Mouse (Mus musculus) lung, embryonic 15.5 days (tissue): Measurements from ENCODE around the gene Gm7579. TPM values are rescaled to one million over a fixed set of nuclear protein-coding genes. Genes with fewer than 3 reads are reported as not detected.
"Not testable (repeated sequence)": the region's sequence is repeated elsewhere in the genome, so short reads cannot be mapped to it uniquely, and the experiment has no call there.

Experiments
- ATAC-seq: fragments of 200-750 bp; cut with Nextera tagmentation; 2 replicates; pipeline ENCODE4 v1.8.0; 2017; ENCODE audit warnings: moderate number of reproducible peaks, borderline replicate concordance; ENCODE audit not compliant: low FRiP score, low TSS enrichment; ENCODE audit errors: extremely low read depth
- H3K27ac ChIP-seq: fragments of 300-500 bp; sonication (generic); 2 replicates; pipeline ENCODE4 v1.5.1; 2015; ENCODE audit warnings: moderate library complexity, mild to moderate bottlenecking, inconsistent platforms
- H3K27me3 ChIP-seq: fragments of 300-500 bp; sonication (generic); 2 replicates; pipeline ENCODE4 v1.6.1; 2015; ENCODE audit warnings: inconsistent platforms
- H3K36me3 ChIP-seq: fragments of 300-500 bp; sonication (generic); 2 replicates; pipeline ENCODE4 v1.6.1; 2015; ENCODE audit warnings: inconsistent platforms
- H3K4me1 ChIP-seq: fragments of 300-500 bp; sonication (generic); 2 replicates; pipeline ENCODE4 v1.6.1; 2015; ENCODE audit warnings: inconsistent platforms
- H3K4me2 ChIP-seq: fragments of 300-500 bp; sonication (generic); 2 replicates; pipeline ENCODE4 v1.6.1; 2015; ENCODE audit warnings: inconsistent platforms, mild to moderate bottlenecking, moderate library complexity
- H3K4me3 ChIP-seq: fragments of 300-500 bp; sonication (generic); 2 replicates; pipeline ENCODE4 v1.5.1; 2015; ENCODE audit warnings: mild to moderate bottlenecking, inconsistent platforms
- H3K9ac ChIP-seq: fragments of 300-500 bp; sonication (generic); 2 replicates; pipeline ENCODE4 v1.6.1; 2015; ENCODE audit warnings: inconsistent platforms
- H3K9me3 ChIP-seq: fragments of 300-500 bp; sonication (generic); 2 replicates; pipeline ENCODE4 v1.6.1; 2016; ENCODE audit warnings: inconsistent platforms
- WGBS: fragments of 180-500 bp; shearing (Covaris S2); methylation state at CpG from one replicate; pipeline ENCODE4 v1.1.7; 2015; 5-methylcytosine and 5-hydroxymethylcytosine counted together
- polyA plus RNA-seq: library from polyadenylated mRNA; unstranded; fragments of >200 nt; fragmentation: Nextera tagmentation; extraction: Ambion mirVana; gene quantifications from 2 replicates; pipeline ENCODE4 v1.2.1, GENCODE M21; 2015

Gm7579 gene
- not detected in 2 replicates for polyA plus RNA-seq

- no peak within 1 kb of the TSS for H3K4me3 ChIP-seq
- H3K4me1 ChIP-seq: no peaks in the 10 kb centered on the region
- no peak within 1 kb of the TSS for H3K4me2 ChIP-seq
- H3K36me3 ChIP-seq: no peaks in the 10 kb centered on the region
- H3K9ac ChIP-seq: no peak within 1 kb of the TSS
- WGBS: 54% methylated on average over 1 of the region's 1 CpGs
- no peaks in the 10 kb centered on the region for H3K27me3 ChIP-seq
- no peak within 1 kb of the TSS for H3K27ac ChIP-seq
- no peaks in the 10 kb centered on the region for H3K9me3 ChIP-seq
- no peak for ATAC-seq
Measured at GRCm38 (mm10) chr7:142211559-142211958, at the start of gene Gm7579. TSS of gene Gm7579 (plus strand) at chr7:142211859.

- H3K9me3 ChIP-seq, H3K4me3 ChIP-seq, H3K27me3 ChIP-seq, H3K4me2 ChIP-seq, H3K9ac ChIP-seq, H3K27ac ChIP-seq, ATAC-seq, H3K36me3 ChIP-seq, H3K4me1 ChIP-seq: not testable (repeated sequence)
Measured at GRCm38 (mm10) chr7:142165639-142166038, 46.0 kb upstream of the Gm7579 start, which contains the start of gene Gm4553. TSS of gene Gm4553 (minus strand) at chr7:142165739.

- no peaks in the 10 kb centered on the region for H3K36me3 ChIP-seq
- H3K4me3 ChIP-seq: no peak overlapping the region
- no peaks in the 10 kb centered on the region for H3K4me1 ChIP-seq
- H3K4me2 ChIP-seq: no peak overlapping the region
- H3K9ac ChIP-seq: no peak overlapping the region
- ATAC-seq: no peak
- no peaks in the 10 kb centered on the region for H3K9me3 ChIP-seq
- H3K27ac ChIP-seq: no peak overlapping the region
- 44% methylated on average over 3 of the region's 3 CpGs for WGBS
- H3K27me3 ChIP-seq: no peaks in the 10 kb centered on the region
Measured at GRCm38 (mm10) chr7:142169836-142170235, 41.8 kb upstream of the Gm7579 start.

DNA sequence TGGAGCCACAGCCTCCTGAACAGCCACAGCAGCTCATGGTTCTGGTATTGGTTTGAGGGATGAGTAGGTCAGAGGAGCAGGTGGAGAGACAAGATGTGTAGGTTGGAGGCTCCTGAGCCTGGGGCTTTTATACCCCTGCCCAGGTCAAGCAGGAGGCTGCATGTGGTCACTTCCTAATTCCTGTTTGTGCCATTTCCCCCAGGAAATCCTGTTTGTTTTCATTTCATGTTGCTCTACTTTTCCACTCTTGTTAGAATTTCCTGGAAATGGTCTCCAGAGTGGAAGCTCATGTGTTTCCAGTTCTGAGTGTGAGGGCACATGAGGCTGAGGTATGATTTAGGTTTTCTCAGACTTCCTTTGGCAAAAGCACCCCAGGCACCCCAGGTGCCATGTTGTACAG is 35.8 kb upstream of the Gm7579 start, which contains the start of gene Krtap5-2:
Gene Krtap5-2, minus strand, starts transcription at position 101 of the 400 bp plus-strand sequence.
- not testable (repeated sequence) for H3K27ac ChIP-seq, H3K36me3 ChIP-seq, H3K9ac ChIP-seq, H3K27me3 ChIP-seq, H3K9me3 ChIP-seq, H3K4me2 ChIP-seq, H3K4me3 ChIP-seq, H3K4me1 ChIP-seq, ATAC-seq

GRCm38 (mm10) chr7:142178685-142179084 is 33.0 kb upstream of the Gm7579 start:
- H3K27ac ChIP-seq: no peak overlapping the region
- H3K4me2 ChIP-seq: no peak overlapping the region
- H3K4me3 ChIP-seq: no peak overlapping the region
- H3K36me3 ChIP-seq: no peaks in the 10 kb centered on the region
- no peak for ATAC-seq
- H3K4me1 ChIP-seq: no peaks in the 10 kb centered on the region
- no peaks in the 10 kb centered on the region for H3K27me3 ChIP-seq
- no peaks in the 10 kb centered on the region for H3K9me3 ChIP-seq
- 86% methylated on average over 1 of the region's 1 CpGs for WGBS
- H3K9ac ChIP-seq: no peak overlapping the region

DNA sequence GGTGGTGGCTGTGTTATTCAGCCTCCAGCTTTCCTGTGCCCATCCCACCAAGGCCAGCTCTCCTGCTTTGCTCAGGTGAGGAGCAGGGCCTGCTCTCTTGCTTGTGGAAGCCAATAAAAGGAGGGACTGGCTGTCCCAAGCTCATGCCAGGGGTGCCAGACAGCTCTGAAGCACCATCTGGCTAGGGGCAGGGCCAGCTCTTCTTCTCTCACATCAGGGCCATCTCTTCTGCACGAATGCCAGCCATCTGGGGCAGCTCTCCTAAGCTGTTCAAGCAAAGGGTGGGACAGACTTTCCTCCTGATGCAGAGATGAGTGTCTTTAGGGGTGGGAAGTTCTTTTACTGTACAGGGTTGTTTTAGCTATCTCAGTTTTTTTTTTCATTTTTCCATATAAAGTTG is 30.6 kb upstream of the Gm7579 start:
- Histone ChIP-seq H3K9me3 (no peaks in the 10 kb centered on the region), H3K4me1 (no peaks in the 10 kb centered on the region), H3K9ac (no peak overlapping the region), H3K27ac (no peak overlapping the region), H3K36me3 (no peaks in the 10 kb centered on the region), H3K4me3 (no peak overlapping the region), H3K4me2 (no peak overlapping the region), H3K27me3 (no peaks in the 10 kb centered on the region; the same call in 1 of the 2 replicates)
- ATAC-seq: no peak
- 55% methylated on average over 1 of the region's 1 CpGs for WGBS

- Histone ChIP-seq H3K27me3 (no peaks in the 10 kb centered on the region; the same call in 1 of the 2 replicates), H3K9ac (no peak overlapping the region), H3K4me1 (no peaks in the 10 kb centered on the region), H3K27ac (no peak overlapping the region), H3K36me3 (no peaks in the 10 kb centered on the region), H3K9me3 (no peaks in the 10 kb centered on the region), H3K4me2 (no peak overlapping the region), H3K4me3 (no peak overlapping the region)
- ATAC-seq: no peak
- 58% methylated on average over 2 of the region's 2 CpGs for WGBS
Measured at GRCm38 (mm10) chr7:142188156-142188555, 23.5 kb upstream of the Gm7579 start.

DNA sequence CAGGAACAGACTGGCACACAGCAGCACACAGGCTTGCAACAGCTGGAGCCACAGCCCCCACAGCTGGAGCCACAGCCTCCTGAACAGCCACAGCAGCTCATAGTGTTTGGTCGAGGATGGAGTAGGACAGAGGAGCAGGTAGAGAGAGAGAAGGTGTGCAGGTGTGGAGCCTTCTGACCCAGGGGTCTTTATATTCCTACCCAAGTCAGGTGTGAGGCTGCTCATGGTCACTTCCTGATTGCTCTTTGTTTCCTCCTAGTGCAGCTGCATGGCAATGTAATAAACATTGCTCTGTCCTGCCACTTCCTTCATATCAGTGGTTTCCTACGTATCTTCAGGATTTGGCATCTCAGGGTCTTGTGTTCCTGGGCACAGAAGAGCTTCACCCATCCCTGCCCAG is 21.4 kb upstream of the Gm7579 start, which contains the start of gene Gm10153:
Gene Gm10153, minus strand, starts transcription at position 101 of the 400 bp plus-strand sequence.
- ATAC-seq: no peak
- H3K9me3 ChIP-seq: no peaks in the 10 kb centered on the region
- H3K36me3 ChIP-seq: no peaks in the 10 kb centered on the region
- H3K27me3 ChIP-seq: no peaks in the 10 kb centered on the region
- H3K4me3 ChIP-seq: no peak within 1 kb of the TSS
- H3K4me2 ChIP-seq: no peak within 1 kb of the TSS
- H3K4me1 ChIP-seq: no peaks in the 10 kb centered on the region
- 27% methylated on average over 2 of the region's 2 CpGs for WGBS
- no peak within 1 kb of the TSS for H3K9ac ChIP-seq
- no peak within 1 kb of the TSS for H3K27ac ChIP-seq

GRCm38 (mm10) chr7:142198748-142199147 is 12.9 kb upstream of the Gm7579 start:
- 75% methylated on average over 2 of the region's 2 CpGs for WGBS
- no peak for ATAC-seq

GRCm38 (mm10) chr7:142201064-142201463 is 10.6 kb upstream of the Gm7579 start, which contains the start of gene Krtap5-3:
TSS of gene Krtap5-3 (plus strand) at chr7:142201364.
- Histone ChIP-seq H3K36me3 (no peaks in the 10 kb centered on the region), H3K4me3 (no peak within 1 kb of the TSS), H3K27me3 (no peaks in the 10 kb centered on the region), H3K9ac (no peak within 1 kb of the TSS), H3K27ac (no peak within 1 kb of the TSS), H3K4me2 (no peak within 1 kb of the TSS), H3K9me3 (no peaks in the 10 kb centered on the region), H3K4me1 (no peaks in the 10 kb centered on the region)
- WGBS: 57% methylated on average over 1 of the region's 1 CpGs
- ATAC-seq: no peak

More at GRCm38 (mm10) chr7:142198748-142199147, 12.9 kb upstream of the Gm7579 start:
- no peak overlapping the region for H3K4me3 ChIP-seq
- no peak overlapping the region for H3K4me2 ChIP-seq
- H3K27me3 ChIP-seq: no peaks in the 10 kb centered on the region
- H3K9ac ChIP-seq: no peak overlapping the region
- no peak overlapping the region for H3K27ac ChIP-seq
- no peaks in the 10 kb centered on the region for H3K4me1 ChIP-seq
- H3K9me3 ChIP-seq: no peaks in the 10 kb centered on the region
- H3K36me3 ChIP-seq: no peaks in the 10 kb centered on the region

- Histone ChIP-seq H3K9ac (no peak overlapping the region), H3K4me2 (no peak overlapping the region), H3K4me1 (no peaks in the 10 kb centered on the region), H3K9me3 (no peaks in the 10 kb centered on the region), H3K27me3 (no peaks in the 10 kb centered on the region), H3K4me3 (no peak overlapping the region), H3K27ac (no peak overlapping the region), H3K36me3 (no peaks in the 10 kb centered on the region)
- ATAC-seq: no peak
Measured at GRCm38 (mm10) chr7:142205488-142205887, 6.2 kb upstream of the Gm7579 start.

DNA sequence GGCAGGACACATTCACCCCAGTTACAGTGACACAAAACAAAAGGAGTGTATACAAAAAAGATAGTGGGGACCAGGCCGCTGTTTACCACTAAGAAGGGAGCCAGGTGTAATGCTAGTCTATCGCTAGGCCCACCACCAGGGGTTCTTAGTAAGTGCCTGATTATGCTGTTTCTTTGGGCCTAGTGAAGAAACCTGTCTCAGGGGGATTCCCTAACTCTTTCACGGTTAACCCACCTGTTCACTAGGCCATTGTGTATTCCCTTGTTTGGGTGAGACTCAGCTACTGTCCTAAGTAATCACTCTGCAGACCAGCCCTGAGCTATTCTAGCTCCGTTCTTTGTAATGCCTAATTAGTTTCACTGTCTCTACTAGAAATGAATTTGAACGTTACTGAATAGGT is 4.8 kb upstream of the Gm7579 start:
- not testable (repeated sequence) for H3K36me3 ChIP-seq, H3K27ac ChIP-seq, H3K4me3 ChIP-seq, H3K9ac ChIP-seq, H3K27me3 ChIP-seq, ATAC-seq, H3K4me1 ChIP-seq, H3K4me2 ChIP-seq, H3K9me3 ChIP-seq
- 74% methylated on average over 5 of the region's 5 CpGs for WGBS

DNA sequence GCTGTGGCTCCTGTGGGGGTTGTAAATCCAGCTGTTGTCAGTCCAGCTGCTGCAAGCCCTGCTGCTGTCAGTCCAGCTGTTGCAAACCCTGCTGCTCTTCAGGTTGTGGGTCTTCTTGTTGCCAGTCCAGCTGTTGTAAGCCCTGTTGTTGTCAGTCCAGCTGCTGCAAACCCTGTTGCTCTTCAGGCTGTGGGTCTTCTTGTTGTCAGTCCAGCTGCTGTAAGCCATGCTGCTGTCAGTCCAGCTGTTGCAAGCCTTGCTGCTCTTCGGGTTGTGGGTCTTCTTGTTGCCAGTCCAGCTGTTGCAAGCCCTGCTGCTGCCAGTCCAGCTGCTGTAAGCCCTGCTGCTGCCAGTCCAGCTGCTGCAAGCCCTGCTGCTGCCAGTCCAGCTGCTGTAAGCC is 477 bp downstream of the Gm7579 start:
- not testable (repeated sequence) for H3K9me3 ChIP-seq, H3K27me3 ChIP-seq, H3K4me3 ChIP-seq, H3K36me3 ChIP-seq, H3K27ac ChIP-seq, H3K4me2 ChIP-seq, ATAC-seq, H3K9ac ChIP-seq, H3K4me1 ChIP-seq
- 54% methylated on average over 1 of the region's 1 CpGs for WGBS
